Mouse (Mus musculus): ENCODE measurements at regions not wholly inside any gene's neighbourhood (a gene's known extent, or its start where the extent isn't known, plus 50 kb on each side); places are given as distances from the start of the nearest gene placed in this dataset.
A peak's percentile ranks its signal among the peaks of the same experiment; 100 is the strongest.

DNA sequence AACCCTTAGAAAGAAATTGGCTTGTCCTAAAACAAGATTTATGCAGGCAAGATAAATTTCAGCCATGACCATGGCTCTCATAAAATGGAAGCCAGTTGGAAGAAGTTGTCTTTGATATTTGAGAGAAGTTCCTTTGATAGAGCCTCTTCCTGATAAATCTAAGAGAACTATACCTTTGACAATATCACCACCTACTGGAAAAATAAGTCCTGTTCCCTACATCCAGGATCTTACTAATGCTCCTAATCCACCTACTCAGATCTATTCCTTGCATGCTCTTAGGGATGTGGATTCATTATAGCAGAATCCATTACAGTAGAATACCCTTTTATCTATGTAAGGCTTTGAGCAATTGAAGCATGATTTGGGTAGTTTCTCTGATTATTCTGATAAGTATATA is 295.2 kb upstream of the Gm10306 start:
- Histone ChIP-seq H3K4me1 (ENCODE audit: control insufficient read depth, insufficient read depth, low read depth, low read length) (no peaks in the 10 kb centered on the region), H3K27ac (ENCODE audit: low read depth, low read length) (no peak overlapping the region)
- ATAC-seq, result no peak

DNA sequence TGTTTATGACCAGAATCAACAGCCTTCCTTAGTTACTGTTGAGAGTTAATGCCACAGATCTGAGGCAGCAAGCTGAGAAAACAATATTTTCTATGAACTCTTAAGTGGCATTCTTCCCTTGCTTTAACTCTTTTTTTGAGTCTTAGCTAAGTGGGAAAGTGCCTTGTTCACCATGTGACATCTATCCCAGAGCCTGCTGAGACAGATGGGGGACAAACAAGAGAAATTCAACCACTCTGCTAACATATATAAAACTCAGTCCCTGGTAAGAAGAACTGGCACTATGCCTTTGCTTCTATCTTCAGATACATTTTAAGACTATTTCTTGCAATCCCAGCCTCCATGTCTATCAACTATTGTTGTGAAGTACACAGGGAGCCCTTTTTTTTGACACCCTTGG is 274.6 kb upstream of the Gm10306 start:
- ATAC-seq, result no peak
- Histone ChIP-seq H3K27me3 (replicated peaks; ENCODE audit: control insufficient read depth, insufficient read depth, low read length) (no peaks in the 10 kb centered on the region), H3K9ac (ENCODE audit: low read depth, low read length) (no peak overlapping the region), H3K9me3 (ENCODE audit: control insufficient read depth, low read length) (no peaks in the 10 kb centered on the region), H3K27ac (ENCODE audit: low read depth, low read length) (no peak overlapping the region), H3K4me1 (ENCODE audit: control insufficient read depth, insufficient read depth, low read depth, low read length) (no peaks in the 10 kb centered on the region), H3K4me3 (ENCODE audit: low read length) (no peak overlapping the region), H3K36me3 (ENCODE audit: control insufficient read depth, insufficient read depth, low read length) (no peaks in the 10 kb centered on the region), H3K4me2 (ENCODE audit: low read length) (no peak overlapping the region)

More for the DNA sequence above, 295.2 kb upstream of the Gm10306 start:
- Histone ChIP-seq H3K27me3 (replicated peaks; ENCODE audit: control insufficient read depth, insufficient read depth, low read length) (no peaks in the 10 kb centered on the region), H3K4me2 (ENCODE audit: low read length) (no peak overlapping the region), H3K4me3 (ENCODE audit: low read length) (no peak overlapping the region), H3K36me3 (ENCODE audit: control insufficient read depth, insufficient read depth, low read length) (no peaks in the 10 kb centered on the region), H3K9me3 (ENCODE audit: control insufficient read depth, low read length) (no peaks in the 10 kb centered on the region), H3K9ac (ENCODE audit: low read depth, low read length) (no peak overlapping the region)

DNA sequence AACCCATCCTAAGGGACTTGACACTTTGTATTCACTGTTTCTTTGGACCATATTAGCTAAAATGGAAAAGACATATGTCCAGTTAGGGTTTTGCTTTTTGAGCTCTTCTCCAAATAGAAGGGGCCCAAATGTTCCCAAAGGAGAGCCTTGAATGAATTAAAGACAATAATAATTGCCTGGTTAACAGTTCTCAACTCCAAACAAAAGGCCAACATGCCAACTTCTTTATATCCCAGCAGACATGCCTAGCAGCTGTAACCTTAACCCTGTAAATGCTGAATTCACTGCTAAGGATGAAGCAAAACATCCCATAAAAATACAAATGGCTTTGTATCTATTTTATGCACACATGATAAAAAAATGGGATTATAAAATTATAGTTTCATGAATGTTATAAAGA is 264.2 kb upstream of the Gm10306 start:
- Histone ChIP-seq H3K4me2 (ENCODE audit: low read length) (no peak overlapping the region), H3K36me3 (ENCODE audit: control insufficient read depth, insufficient read depth, low read length) (no peaks in the 10 kb centered on the region), H3K27ac (ENCODE audit: low read depth, low read length) (no peak overlapping the region), H3K9me3 (ENCODE audit: control insufficient read depth, low read length) (no peaks in the 10 kb centered on the region), H3K27me3 (replicated peaks; ENCODE audit: control insufficient read depth, insufficient read depth, low read length) (no peaks in the 10 kb centered on the region), H3K9ac (ENCODE audit: low read depth, low read length) (no peak overlapping the region), H3K4me1 (ENCODE audit: control insufficient read depth, insufficient read depth, low read depth, low read length) (no peaks in the 10 kb centered on the region), H3K4me3 (ENCODE audit: low read length) (no peak overlapping the region)
- no peak for ATAC-seq

DNA sequence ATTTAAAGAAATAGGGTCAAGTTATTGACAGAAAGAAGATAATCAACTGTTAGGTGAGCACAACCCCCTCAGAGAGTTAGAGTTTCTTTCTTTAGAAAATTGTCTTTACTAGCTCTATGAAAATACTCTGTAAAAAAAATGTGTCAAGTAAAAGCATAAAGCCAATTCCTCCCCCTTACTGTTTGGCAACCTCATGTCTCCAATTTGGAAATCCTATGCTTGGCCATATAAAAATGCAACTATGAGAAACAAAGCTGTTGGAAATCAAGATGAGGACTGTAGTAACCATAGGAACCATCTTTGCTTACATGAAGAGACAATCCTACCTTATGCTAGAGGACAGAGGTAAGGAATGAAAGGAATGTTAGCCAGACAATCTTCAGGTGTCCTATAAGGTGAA is 239.0 kb upstream of the Gm10306 start:
- H3K36me3 ChIP-seq (ENCODE audit: control insufficient read depth, insufficient read depth, low read length), result no peaks in the 10 kb centered on the region
- no peak overlapping the region for H3K4me2 ChIP-seq (ENCODE audit: low read length)
- H3K9me3 ChIP-seq (ENCODE audit: control insufficient read depth, low read length), result no peaks in the 10 kb centered on the region
- H3K9ac ChIP-seq (ENCODE audit: low read depth, low read length), result no peak overlapping the region
- no peaks in the 10 kb centered on the region for H3K4me1 ChIP-seq (ENCODE audit: control insufficient read depth, insufficient read depth, low read depth, low read length)
- no peak for ATAC-seq
- H3K4me3 ChIP-seq (ENCODE audit: low read length), result no peak overlapping the region
- no peak overlapping the region for H3K27ac ChIP-seq (ENCODE audit: low read depth, low read length)
- H3K27me3 ChIP-seq (replicated peaks; ENCODE audit: control insufficient read depth, insufficient read depth, low read length), result no peaks in the 10 kb centered on the region

DNA sequence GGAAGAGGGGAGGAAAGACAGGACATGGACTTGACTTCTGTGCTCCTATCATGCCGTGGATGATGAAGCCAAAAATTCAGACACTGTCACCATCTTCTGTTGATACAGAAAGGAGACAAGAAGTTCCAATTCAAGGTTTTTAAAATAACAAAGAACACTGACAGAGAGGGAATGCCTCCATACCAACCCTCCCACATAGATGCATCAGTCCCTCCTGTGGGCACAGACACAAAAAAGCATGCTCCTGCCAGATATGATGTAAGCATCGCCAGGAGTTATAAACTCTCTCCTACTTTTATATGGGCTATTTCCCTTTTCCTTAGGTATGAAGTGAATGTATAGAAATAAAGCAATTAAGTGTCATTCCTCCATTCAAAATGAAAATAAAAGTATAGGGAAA is 229.6 kb upstream of the Gm10306 start:
- no peak overlapping the region for H3K4me3 ChIP-seq (ENCODE audit: low read length)
- no peaks in the 10 kb centered on the region for H3K9me3 ChIP-seq (ENCODE audit: control insufficient read depth, low read length)
- 76% methylated on average over 2 of the region's 2 CpGs for WGBS
- ATAC-seq, result no peak
- no peaks in the 10 kb centered on the region for H3K36me3 ChIP-seq (ENCODE audit: control insufficient read depth, insufficient read depth, low read length)
- no peak overlapping the region for H3K9ac ChIP-seq (ENCODE audit: low read depth, low read length)
- H3K4me1 ChIP-seq (ENCODE audit: control insufficient read depth, insufficient read depth, low read depth, low read length), result no peaks in the 10 kb centered on the region
- no peak overlapping the region for H3K27ac ChIP-seq (ENCODE audit: low read depth, low read length)
- H3K27me3 ChIP-seq (replicated peaks; ENCODE audit: control insufficient read depth, insufficient read depth, low read length), result no peaks in the 10 kb centered on the region
- no peak overlapping the region for H3K4me2 ChIP-seq (ENCODE audit: low read length)

DNA sequence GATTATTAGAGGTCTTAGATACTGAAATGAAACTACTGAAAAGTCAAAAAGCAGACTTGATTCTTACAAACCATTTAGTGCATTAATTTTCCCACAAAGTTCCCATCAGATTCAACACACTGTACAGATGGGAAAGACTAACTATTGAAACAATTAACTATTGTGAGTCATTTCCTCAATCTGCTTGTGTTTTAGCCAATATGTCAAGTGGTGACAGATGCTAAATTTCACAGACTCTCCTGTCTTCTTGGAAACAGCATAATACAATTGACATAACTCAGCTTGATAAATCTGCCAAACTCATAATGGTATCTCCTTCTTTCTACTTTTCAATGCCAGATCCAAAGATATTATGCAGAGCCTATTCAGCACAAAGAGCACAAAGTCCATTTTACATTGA is 213.0 kb upstream of the Gm10306 start:
- no peak overlapping the region for H3K9ac ChIP-seq (ENCODE audit: low read depth, low read length)
- no peaks in the 10 kb centered on the region for H3K9me3 ChIP-seq (ENCODE audit: control insufficient read depth, low read length)
- no peak for ATAC-seq

DNA sequence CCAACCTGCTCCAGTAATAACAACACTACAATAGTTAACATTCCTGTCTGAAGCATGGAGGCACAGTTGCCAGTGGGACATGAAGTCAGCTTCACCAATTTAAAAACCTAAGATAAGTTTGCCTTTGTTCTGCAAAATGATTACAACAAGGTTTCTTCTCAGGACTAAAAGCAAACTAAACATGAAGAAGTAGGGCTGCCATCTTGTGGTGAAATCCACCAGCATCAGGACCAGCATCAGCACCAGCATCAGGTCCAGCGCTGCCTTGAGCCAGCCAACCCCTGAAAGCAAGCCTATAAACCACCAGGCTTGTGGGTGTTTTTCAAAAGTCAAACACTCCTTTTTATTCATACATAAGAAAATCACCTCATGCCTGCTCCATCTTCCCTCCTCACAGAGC is 207.1 kb upstream of the Gm10306 start:
- ATAC-seq, result peak; percentile 73
- WGBS, result 47% methylated on average over 1 of the region's 1 CpGs
- no peak overlapping the region for H3K4me2 ChIP-seq (ENCODE audit: low read length)
- no peak overlapping the region for H3K4me3 ChIP-seq (ENCODE audit: low read length)
- no peaks in the 10 kb centered on the region for H3K36me3 ChIP-seq (ENCODE audit: control insufficient read depth, insufficient read depth, low read length)
- H3K9ac ChIP-seq (ENCODE audit: low read depth, low read length), result no peak overlapping the region
- H3K27ac ChIP-seq (ENCODE audit: low read depth, low read length), result no peak overlapping the region
- H3K4me1 ChIP-seq (ENCODE audit: control insufficient read depth, insufficient read depth, low read depth, low read length), result no peaks in the 10 kb centered on the region
- H3K9me3 ChIP-seq (ENCODE audit: control insufficient read depth, low read length), result no peaks in the 10 kb centered on the region
- no peaks in the 10 kb centered on the region for H3K27me3 ChIP-seq (replicated peaks; ENCODE audit: control insufficient read depth, insufficient read depth, low read length)

More for the DNA sequence above, 213.0 kb upstream of the Gm10306 start:
- Histone ChIP-seq H3K4me3 (ENCODE audit: low read length) (no peak overlapping the region), H3K27me3 (replicated peaks; ENCODE audit: control insufficient read depth, insufficient read depth, low read length) (no peaks in the 10 kb centered on the region), H3K4me1 (ENCODE audit: control insufficient read depth, insufficient read depth, low read depth, low read length) (no peaks in the 10 kb centered on the region), H3K4me2 (ENCODE audit: low read length) (no peak overlapping the region), H3K27ac (ENCODE audit: low read depth, low read length) (no peak overlapping the region), H3K36me3 (ENCODE audit: control insufficient read depth, insufficient read depth, low read length) (no peaks in the 10 kb centered on the region)

DNA sequence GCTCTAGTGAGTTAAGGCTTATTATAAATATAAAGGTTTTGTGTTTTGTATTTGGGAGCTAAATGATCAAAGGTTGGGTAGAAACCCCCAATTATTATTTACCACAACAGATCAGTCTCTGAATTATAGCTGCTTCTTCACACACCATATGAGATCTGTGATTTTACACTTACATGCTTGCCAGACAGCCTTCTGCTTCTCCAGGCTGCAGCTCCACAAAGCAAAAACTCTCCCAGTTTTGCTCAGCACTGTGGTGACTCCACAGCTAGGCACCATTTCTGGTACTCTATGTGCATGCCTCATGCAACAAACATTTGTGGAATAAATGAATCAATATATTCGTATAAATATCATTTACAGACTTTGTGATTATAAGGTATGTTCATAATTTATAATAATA is 199.4 kb upstream of the Gm10306 start:
- H3K4me1 ChIP-seq (ENCODE audit: control insufficient read depth, insufficient read depth, low read depth, low read length), result peaks cover 3% of the 10 kb centered on the region; the same call in 1 of the 2 replicates
- H3K27ac ChIP-seq (ENCODE audit: low read depth, low read length), result no peak overlapping the region
- ATAC-seq, result no peak
- 81% methylated on average over 1 of the region's 1 CpGs for WGBS
- H3K9ac ChIP-seq (ENCODE audit: low read depth, low read length), result no peak overlapping the region
- H3K36me3 ChIP-seq (ENCODE audit: control insufficient read depth, insufficient read depth, low read length), result no peaks in the 10 kb centered on the region
- H3K9me3 ChIP-seq (ENCODE audit: control insufficient read depth, low read length), result no peaks in the 10 kb centered on the region
- H3K27me3 ChIP-seq (replicated peaks; ENCODE audit: control insufficient read depth, insufficient read depth, low read length), result no peaks in the 10 kb centered on the region
- H3K4me2 ChIP-seq (ENCODE audit: low read length), result no peak overlapping the region
- H3K4me3 ChIP-seq (ENCODE audit: low read length), result no peak overlapping the region

DNA sequence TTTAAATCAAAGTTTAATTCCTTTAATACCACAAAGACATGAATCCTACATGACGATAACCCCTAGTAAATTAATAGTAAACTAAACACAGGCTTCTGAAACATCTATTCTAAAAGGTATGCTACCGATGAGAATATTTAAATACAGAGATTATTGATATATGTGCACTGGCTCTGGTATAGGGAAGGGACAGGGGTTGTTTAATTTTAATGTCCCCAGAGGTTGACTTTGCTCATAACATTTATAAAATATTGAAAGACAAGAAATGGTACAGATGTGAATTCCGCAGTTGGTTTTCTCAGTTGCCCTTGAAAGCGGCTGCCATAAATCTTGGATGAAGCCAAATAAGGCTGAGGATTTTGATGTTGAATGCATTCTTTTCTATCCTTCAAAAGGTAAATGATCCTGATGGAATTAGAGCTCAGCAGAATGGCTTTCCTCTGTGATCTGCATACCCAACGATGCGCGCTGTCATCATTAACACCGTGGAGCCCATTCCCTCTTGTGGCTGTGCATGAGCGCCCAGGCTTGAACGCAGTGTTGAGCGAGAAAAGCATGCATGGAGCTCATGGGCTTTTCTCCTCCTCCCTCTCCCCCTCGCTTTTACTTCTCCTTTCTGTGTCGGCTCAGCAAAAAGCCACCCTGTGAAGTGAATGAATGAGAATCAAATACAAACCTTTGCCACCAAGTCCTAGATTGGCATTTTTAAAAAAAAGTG is 195.4 kb upstream of the Gm10306 start:
- WGBS, result 36% methylated on average over 13 of the region's 13 CpGs
- ATAC-seq, result peak; percentile 90
- no peaks in the 10 kb centered on the region for H3K36me3 ChIP-seq (ENCODE audit: control insufficient read depth, insufficient read depth, low read length)
- H3K9me3 ChIP-seq (ENCODE audit: control insufficient read depth, low read length), result no peaks in the 10 kb centered on the region
- H3K27ac ChIP-seq (ENCODE audit: low read depth, low read length), result no peak overlapping the region
- H3K4me1 ChIP-seq (ENCODE audit: control insufficient read depth, insufficient read depth, low read depth, low read length), result peaks cover 3% of the 10 kb centered on the region; the same call in 1 of the 2 replicates
- H3K27me3 ChIP-seq (replicated peaks; ENCODE audit: control insufficient read depth, insufficient read depth, low read length), result no peaks in the 10 kb centered on the region
- peak overlapping the region; percentile 39 for H3K4me2 ChIP-seq (ENCODE audit: low read length)
- no peak overlapping the region for H3K4me3 ChIP-seq (ENCODE audit: low read length)
- H3K9ac ChIP-seq (ENCODE audit: low read depth, low read length), result no peak overlapping the region; the same call in 1 of the 2 replicates

Data from hindbrain, embryonic 16.5 days (tissue).